Mouse (Mus musculus) limb, embryonic 11.5 days (tissue): ENCODE measurements around the gene Klrb1a. TPM values are rescaled to one million over a fixed set of nuclear protein-coding genes. Genes with fewer than 3 reads are reported as not detected.

Experiments used
- polyA plus RNA-seq: library from polyadenylated mRNA; unstranded; fragments of >200 nt; fragmentation: Nextera tagmentation; extraction: Ambion mirVana; gene quantifications from 2 replicates; pipeline ENCODE4 v1.2.1, GENCODE M21; 2014

Klrb1a gene
- polyA plus RNA-seq, 1 experiment from 2014 or later = not detected

Other genes with a start within 250 kb of the Klrb1a start
- 0.33 TPM in 1 of 2 replicates, not detected in the other for gene Tex52, start 248.1 kb downstream of the Klrb1a start, polyA plus RNA-seq
- gene Gm44596, start 248.0 kb downstream of the Klrb1a start, polyA plus RNA-seq = not detected in 2 replicates
- gene Nrip2, start 224.2 kb downstream of the Klrb1a start, polyA plus RNA-seq = 2.1 TPM in 2 replicates
- 35.0 and 35.3 TPM in 2 replicates for gene Itfg2, start 198.6 kb downstream of the Klrb1a start, polyA plus RNA-seq
- 671 and 692 TPM in 2 replicates for gene Fkbp4, start 184.9 kb downstream of the Klrb1a start, polyA plus RNA-seq
- 0.03 TPM in 1 of 2 replicates, not detected in the other for gene Pzp, start 96.8 kb downstream of the Klrb1a start, polyA plus RNA-seq
- gene A2ml1, start 41.9 kb downstream of the Klrb1a start, polyA plus RNA-seq = not detected in 2 replicates
- gene Clec2h, start 38.9 kb upstream of the Klrb1a start, polyA plus RNA-seq = not detected in 2 replicates
- not detected in 2 replicates for gene Klrb1, start 99.5 kb upstream of the Klrb1a start, polyA plus RNA-seq
- not detected in 2 replicates for gene Klrb1c, start 165.7 kb upstream of the Klrb1a start, polyA plus RNA-seq
- gene Gm44511, start 202.8 kb upstream of the Klrb1a start, polyA plus RNA-seq = not detected in 2 replicates
- gene Klrb1b, start 202.8 kb upstream of the Klrb1a start, polyA plus RNA-seq = not detected in 2 replicates